Mouse (Mus musculus): Measurements from ENCODE around the gene Rasa1.

Gene Rasa1

GRCm38 (mm10) chr13:85288843-85289713 lies at the start of gene Rasa1:
Rasa1 (minus strand) TSS chr13:85289130.
- peak; percentile 94 for DNase-seq

- DNase-seq, result peak; percentile 38
These were observed 22.6 kb upstream of the Rasa1 start for GRCm38 (mm10) chr13:85311547-85311946.

GRCm38 (mm10) chr13:85310968-85311367 lies 22.0 kb upstream of the Rasa1 start:
- DNase-seq, result peak; percentile 38

- no peak for DNase-seq
These were observed 21.6 kb upstream of the Rasa1 start for GRCm38 (mm10) chr13:85310483-85310882.

- DNase-seq, result no peak
These were observed 17.1 kb upstream of the Rasa1 start for GRCm38 (mm10) chr13:85306039-85306438.

GRCm38 (mm10) chr13:85290651-85291050 lies 1.7 kb upstream of the Rasa1 start:
- DNase-seq, result no peak

- DNase-seq, result no peak
These were observed 422 bp downstream of the Rasa1 start for GRCm38 (mm10) chr13:85288574-85288842.

- no peak for DNase-seq
These were observed 905 bp downstream of the Rasa1 start for GRCm38 (mm10) chr13:85287876-85288573.

- DNase-seq, result no peak
These were observed 6.3 kb downstream of the Rasa1 start for GRCm38 (mm10) chr13:85282626-85283025.

GRCm38 (mm10) chr13:85278951-85279350 lies 10.0 kb downstream of the Rasa1 start:
- no peak for DNase-seq

- no peak for DNase-seq
These were observed 14.4 kb downstream of the Rasa1 start for GRCm38 (mm10) chr13:85274572-85274971.

- no peak for DNase-seq
These were observed 15.1 kb downstream of the Rasa1 start for GRCm38 (mm10) chr13:85273788-85274187.

GRCm38 (mm10) chr13:85238760-85239159 lies 50.2 kb downstream of the Rasa1 start:
- peak; percentile 13 for DNase-seq

GRCm38 (mm10) chr13:85218656-85219055 lies 70.3 kb downstream of the Rasa1 start:
- no peak for DNase-seq

GRCm38 (mm10) chr13:85210353-85210752 lies 78.6 kb downstream of the Rasa1 start:
- DNase-seq, result no peak

- no peak for DNase-seq
These were observed 80.3 kb downstream of the Rasa1 start for GRCm38 (mm10) chr13:85208656-85209055.

- no peak for DNase-seq
These were observed 81.4 kb downstream of the Rasa1 start for GRCm38 (mm10) chr13:85207493-85207892.

- DNase-seq, result no peak
These were observed 97.7 kb downstream of the Rasa1 start for GRCm38 (mm10) chr13:85191253-85191652.

GRCm38 (mm10) chr13:85189644-85190121 lies 99.2 kb downstream of the Rasa1 start:
- no peak for DNase-seq

- DNase-seq, result peak; percentile 90
These were observed 99.9 kb downstream of the Rasa1 start, which contains the start of gene Ccnh for GRCm38 (mm10) chr13:85188903-85189643. Ccnh (plus strand) TSS chr13:85189408.

All from cerebellum, adult 8-10 months (tissue).